Mouse (Mus musculus): Measurements from ENCODE around the gene Hoxb7. TPM values are rescaled to one million over a fixed set of nuclear protein-coding genes. Genes with fewer than 3 reads are reported as not detected.

Hoxb7 gene
- polyA plus RNA-seq (2015; fragmentation: Nextera tagmentation; extraction: Ambion mirVana), result 0.19 TPM in 1 of 2 replicates, not detected in the other

- DNase-seq (ENCODE audit: low spot score), result no peak
Measured at GRCm38 (mm10) chr11:96285771-96286738, at the start of gene Hoxb7. TSS of gene Hoxb7 (plus strand) at chr11:96286623.

DNA sequence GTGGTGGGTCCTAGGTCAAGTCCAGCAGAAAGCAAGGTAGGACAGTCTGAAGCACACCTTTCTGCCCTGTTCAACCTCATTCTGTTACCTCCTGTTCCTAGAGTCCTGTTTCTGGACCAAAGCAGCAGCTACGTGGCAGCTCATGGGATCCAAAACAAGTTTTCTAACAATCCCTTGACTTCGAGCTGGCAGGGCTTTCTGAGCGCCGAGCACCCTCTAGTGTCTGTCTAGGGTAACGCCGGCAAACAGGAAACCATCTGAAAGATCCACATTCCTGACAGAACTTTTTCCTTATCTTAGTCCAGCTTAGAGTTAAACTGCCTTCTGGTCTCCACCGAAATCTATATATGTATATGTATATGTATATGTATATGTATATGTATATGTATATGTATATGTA lies 46.2 kb upstream of the Hoxb7 start:
- DNase-seq (ENCODE audit: low spot score), result peak; percentile 39

GRCm38 (mm10) chr11:96250901-96251300 lies 35.5 kb upstream of the Hoxb7 start:
- no peak for DNase-seq (ENCODE audit: low spot score)

DNA sequence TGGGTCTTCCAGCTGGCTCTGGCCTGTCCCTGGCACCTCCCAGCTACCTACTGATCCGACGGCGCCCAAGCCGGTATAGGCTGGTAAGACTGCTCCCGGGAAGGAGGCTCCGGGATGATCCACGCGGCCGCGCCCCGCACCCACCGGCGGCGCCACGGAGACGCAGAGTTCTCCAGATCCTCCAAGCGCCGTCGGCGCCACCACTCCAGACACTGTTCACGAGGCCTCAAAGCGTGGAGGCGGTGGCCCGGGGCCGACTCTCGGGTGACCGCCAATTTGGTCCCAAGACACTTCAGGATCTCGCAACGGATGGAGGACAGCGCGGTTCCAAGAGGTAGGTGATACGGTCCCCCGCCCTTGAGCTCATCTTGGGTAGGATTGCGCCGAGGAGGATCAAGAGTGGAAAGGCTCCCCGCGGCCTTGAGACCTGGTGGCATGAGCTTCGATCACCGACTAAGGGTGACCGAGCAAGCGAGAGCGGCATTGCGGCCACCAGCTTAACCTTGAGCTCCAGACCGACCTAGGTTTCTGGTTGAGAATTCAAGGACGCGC lies 34.9 kb upstream of the Hoxb7 start:
- DNase-seq (ENCODE audit: low spot score), result no peak

- DNase-seq (ENCODE audit: low spot score), result no peak
Measured at GRCm38 (mm10) chr11:96252541-96253120, 33.8 kb upstream of the Hoxb7 start.

DNA sequence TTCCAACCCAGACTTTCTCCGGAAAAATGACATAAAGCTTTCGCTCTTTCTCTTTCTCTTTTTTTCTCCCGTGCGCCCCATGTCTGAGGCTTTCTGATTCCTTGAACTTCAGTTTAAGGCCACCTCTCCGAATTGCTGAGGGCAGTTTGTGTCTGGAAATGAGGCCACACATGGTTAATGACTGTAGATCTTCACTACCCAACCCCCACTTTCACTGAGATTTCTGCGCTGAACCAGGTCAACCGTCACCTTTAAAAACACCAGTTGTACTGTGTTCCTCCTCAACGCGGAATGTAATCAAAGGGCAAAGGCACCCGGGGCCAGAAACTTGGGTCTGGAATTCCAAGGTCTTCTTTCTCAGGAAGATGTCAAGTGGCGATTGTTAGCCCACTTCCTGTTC lies 32.2 kb upstream of the Hoxb7 start:
- DNase-seq (ENCODE audit: low spot score), result no peak

DNA sequence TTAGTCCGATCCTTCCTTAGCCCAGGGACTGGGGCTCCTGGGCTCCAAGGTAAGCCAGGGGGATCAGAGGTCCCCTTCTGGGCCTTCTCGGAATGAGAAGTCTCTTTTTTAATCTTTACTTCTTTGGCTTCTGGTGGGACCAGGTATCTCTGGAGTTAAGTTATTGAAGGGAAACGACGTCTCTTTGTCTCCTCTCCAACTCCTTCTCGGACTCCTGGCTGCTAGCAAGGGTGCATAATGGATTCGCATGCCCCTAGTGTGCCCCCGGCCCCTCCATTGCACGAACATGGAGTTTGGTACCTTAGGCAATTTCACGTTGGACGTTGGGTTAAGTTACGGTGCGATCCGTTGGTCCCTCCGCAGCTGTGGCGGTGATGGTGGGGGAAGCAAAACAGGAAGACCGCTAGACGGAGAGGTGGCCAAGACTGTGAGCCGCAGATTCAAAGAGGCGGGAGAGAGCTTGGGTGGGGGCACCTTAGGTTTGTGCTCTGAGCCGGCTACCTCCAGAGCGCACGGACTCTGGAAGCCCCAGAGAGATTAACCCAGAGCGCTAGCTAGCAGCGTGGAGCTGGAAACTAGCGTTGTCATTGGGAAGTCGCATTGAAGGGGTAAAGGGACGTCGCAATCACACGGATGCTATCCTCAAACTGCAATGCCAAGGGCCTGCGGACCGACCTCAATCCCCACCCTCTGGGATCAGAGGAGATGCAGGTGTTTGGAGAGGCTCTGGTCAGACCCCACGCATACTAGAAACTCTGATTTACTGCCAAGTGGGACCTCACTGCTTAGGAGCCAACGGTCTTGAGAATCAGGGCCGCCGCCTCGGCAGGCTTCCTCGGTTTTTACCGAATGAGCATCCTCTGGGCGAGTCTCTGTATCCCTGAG lies 31.1 kb upstream of the Hoxb7 start:
- DNase-seq (ENCODE audit: low spot score), result no peak

DNA sequence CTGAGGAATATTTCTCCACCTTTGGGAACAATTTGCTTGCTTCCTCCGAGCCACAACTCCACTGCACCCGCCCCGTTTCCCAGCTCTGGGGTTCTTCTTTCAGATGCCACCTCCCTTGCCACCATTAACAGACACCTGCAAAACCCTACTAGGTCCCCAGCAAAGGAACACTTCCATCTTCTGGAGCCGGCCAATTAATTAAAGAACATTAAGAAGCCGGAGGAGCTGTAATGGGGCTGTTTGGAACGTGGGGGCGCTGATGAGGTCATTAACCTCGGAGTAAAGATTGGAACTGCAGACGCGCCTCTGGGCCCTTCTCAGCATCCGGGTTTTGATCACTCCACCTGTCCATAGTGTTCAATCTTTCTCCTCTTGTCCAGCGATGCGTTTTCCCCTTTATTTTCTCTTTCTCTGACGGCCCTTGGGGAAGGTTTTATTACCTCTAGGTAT lies 30.4 kb upstream of the Hoxb7 start:
- DNase-seq (ENCODE audit: low spot score), result no peak

GRCm38 (mm10) chr11:96257141-96257540 lies 29.3 kb upstream of the Hoxb7 start:
- no peak for DNase-seq (ENCODE audit: low spot score)

DNA sequence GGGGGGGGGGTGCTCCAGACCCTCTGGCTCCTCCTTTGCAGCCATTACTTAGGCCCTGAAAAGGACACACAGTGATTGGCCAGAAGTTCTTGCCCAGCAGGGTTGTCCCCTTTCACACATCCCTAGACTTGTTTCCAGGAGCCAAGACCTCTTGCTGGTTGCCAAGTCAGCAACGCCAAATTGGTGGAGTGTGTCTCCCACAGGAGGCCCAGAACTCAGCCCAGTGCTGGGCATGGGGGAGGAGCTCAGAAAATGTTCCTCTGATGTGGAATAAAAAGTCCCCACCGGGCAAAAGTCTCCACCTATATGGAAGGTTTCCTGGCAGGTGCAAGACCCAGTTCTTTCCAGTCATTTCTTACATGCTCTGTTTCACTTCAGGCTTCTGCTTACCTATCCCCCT lies 27.4 kb upstream of the Hoxb7 start:
- DNase-seq (ENCODE audit: low spot score), result no peak

DNA sequence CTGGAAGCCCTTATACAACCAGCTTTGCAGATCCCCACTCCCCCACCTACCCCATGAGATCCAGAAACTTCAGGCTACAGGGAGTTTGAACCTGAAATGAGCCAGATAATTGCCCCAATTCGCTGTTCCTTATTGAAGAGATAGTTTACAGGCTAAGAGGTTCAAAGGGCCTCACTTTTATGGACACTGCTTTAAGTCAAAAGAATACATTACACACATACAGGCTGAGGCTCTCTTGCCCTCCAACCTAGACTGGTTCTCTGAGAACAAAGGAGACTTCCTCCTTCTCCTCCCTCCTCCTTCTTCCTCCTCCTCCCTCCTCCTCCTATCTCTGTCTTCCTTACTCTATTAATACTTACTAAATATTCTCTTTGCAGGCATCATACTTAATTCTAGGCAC lies 26.9 kb upstream of the Hoxb7 start:
- DNase-seq (ENCODE audit: low spot score), result no peak

- no peak for DNase-seq (ENCODE audit: low spot score)
Measured at GRCm38 (mm10) chr11:96260310-96260970, 26.0 kb upstream of the Hoxb7 start.

- DNase-seq (ENCODE audit: low spot score), result peak; percentile 53
Measured at GRCm38 (mm10) chr11:96261323-96261890, 25.0 kb upstream of the Hoxb7 start.

DNA sequence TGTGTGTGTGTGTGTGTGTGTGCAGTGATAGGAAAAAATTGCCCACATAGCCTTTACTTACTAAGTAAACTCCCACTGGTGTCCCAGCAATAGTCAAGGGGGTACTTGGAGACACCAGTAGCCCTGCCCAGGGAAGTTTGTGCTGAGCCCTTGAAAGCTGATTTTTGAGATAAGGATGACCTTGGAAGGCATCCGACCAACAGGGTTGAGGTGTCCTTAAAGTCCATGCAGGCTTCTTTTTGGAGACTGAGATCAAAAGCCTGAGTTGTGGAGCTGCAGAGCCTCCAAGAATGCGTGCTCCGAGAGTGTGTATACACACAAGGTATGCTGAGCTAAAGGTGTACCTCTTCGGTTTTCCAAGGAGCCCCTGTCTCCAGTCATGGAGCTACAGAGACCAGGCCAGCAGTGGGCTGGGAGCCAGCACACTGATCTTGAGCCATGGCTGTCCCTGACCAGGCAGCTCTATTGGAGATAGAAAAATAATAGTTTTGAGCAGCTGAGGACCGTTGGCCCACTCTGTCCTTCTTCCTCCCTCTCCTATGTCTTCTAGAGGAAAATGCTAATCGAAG lies 24.1 kb upstream of the Hoxb7 start:
- DNase-seq (ENCODE audit: low spot score), result no peak

DNA sequence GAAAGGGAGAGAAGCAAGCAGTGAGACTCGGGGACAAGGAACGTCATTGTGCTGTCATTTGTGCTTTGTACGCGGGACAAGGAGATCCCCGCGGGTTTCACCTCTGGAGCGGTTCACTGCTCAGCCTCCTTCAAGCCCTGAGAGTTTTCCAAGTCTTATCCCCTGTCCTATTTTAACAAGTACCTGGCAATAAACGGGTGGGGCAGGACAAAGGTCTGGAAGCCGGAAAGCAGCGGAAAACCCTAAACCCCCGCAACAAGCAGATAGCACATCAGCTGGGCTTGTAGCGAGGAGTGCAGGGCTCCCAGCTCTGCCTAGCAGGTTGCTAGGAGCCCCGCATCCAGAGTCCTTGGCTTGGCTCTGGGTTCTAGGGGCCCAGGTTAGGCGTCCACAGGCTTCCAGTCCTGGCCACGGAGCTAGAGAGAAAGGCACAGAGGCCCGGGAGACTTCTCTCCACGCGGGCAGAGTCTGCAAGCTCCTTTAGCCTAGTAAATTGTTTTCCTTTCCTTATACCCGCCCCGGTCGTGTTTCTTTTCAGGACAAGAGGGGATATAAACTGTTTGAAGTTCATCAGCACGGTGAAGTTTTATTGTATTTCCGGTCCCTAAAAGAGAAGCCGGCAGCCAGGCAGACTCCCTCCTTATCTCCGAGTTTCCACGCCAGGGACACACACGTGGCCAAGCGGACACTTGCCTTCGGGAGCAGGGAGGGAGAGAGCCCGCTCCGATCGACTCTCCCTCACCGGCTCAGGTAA lies 22.6 kb upstream of the Hoxb7 start:
- no peak for DNase-seq (ENCODE audit: low spot score)

GRCm38 (mm10) chr11:96264390-96265020 lies 21.9 kb upstream of the Hoxb7 start:
- no peak for DNase-seq (ENCODE audit: low spot score)

DNA sequence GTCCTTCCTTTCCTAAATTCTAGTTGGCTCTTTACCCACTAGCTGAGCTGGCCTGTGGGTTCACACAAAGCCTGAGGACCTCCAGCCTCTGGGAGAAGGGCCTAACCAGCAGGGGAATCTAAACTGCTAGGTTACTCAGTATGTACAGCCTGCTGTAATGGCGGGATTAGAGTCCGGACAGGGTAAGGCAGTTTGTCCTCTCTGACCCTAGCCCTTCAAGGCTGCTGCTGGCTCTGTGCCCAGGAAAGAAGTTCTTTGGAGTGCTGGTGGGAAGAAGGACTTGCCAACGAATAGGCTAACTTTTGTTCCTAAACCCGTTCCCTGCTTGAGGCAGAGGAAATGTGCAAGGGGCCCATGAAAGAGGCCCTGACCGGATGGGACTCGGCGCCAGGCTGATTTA lies 20.5 kb upstream of the Hoxb7 start:
- no peak for DNase-seq (ENCODE audit: low spot score)

- no peak for DNase-seq (ENCODE audit: low spot score)
Measured at GRCm38 (mm10) chr11:96267021-96267920, 19.2 kb upstream of the Hoxb7 start.
